7 mouse cellular contexts compared by ENCODE assay signal in genomic region chr2:50295562-50295961, GRCm38 (mm10). TPM values are rescaled to one million over a fixed set of nuclear protein-coding genes. Genes with fewer than 3 reads are reported as not detected.
A peak's percentile ranks its signal among the peaks of the same experiment; 100 is the strongest.
DNase-seq lines count a peak whose midpoint lies in the region; ATAC-seq and TF ChIP-seq lines count a peak whose summit lies in the region.

No protein-coding gene starts in this region.

- H3K9me3 ChIP-seq in lung, postnatal 0 days (ENCODE audit: low read length), result no peaks in the 10 kb centered on the region
- H3K9me3 ChIP-seq in embryonic facial prominence, embryonic 12.5 days, result no peaks in the 10 kb centered on the region
- no peaks in the 10 kb centered on the region for H3K9me3 ChIP-seq in limb, embryonic 10.5 days (replicated peaks)

- peak overlapping the region; percentile 63 for H3K4me3 ChIP-seq in lung, postnatal 0 days (ENCODE audit: low read depth, low read length)
- H3K4me3 ChIP-seq in embryonic facial prominence, embryonic 12.5 days, result peak overlapping the region; percentile 90
- H3K4me3 ChIP-seq in limb, embryonic 10.5 days, result peak overlapping the region; percentile 93
- peak overlapping the region; percentile 46 for H3K4me3 ChIP-seq in olfactory bulb, adult 2 months (ENCODE audit: insufficient read depth, low read depth, low read length)

- TF ChIP-seq EP300 in lung, postnatal 0 days (IDR thresholded peaks at IDR 0.05), result no peak

- TF ChIP-seq POLR2A in olfactory bulb, adult 2 months (IDR thresholded peaks at IDR 0.05; ENCODE audit: insufficient read depth, low read depth, low read length), result no peak

- DNase-seq in lung, postnatal 0 days (ENCODE audit: low spot score), result peak; percentile 12
- DNase-seq in lung, postnatal 10 days, result no peak
- DNase-seq in limb, embryonic 10.5 days (ENCODE audit: low spot score), result no peak
- DNase-seq in layer of hippocampus, adult 18-20 months (ENCODE audit: low spot score in 2 of 2), result no peak
- DNase-seq in spleen, adult 12 weeks (ENCODE audit: low spot score), result no peak

- H3K4me1 ChIP-seq in lung, postnatal 0 days (ENCODE audit: insufficient read depth, low read depth, low read length), result peaks cover 12% of the 10 kb centered on the region; the same call in 1 of the 2 replicates
- H3K4me1 ChIP-seq in embryonic facial prominence, embryonic 12.5 days, result peaks cover 14% of the 10 kb centered on the region
- H3K4me1 ChIP-seq in limb, embryonic 10.5 days, result peaks cover 20% of the 10 kb centered on the region
- peaks cover 3% of the 10 kb centered on the region; the same call in 1 of the 2 replicates for H3K4me1 ChIP-seq in olfactory bulb, adult 2 months (ENCODE audit: control insufficient read depth, insufficient read depth, low read length)

- 35% methylated on average over 5 of the region's 5 CpGs for WGBS in lung, postnatal 0 days
- WGBS in embryonic facial prominence, embryonic 12.5 days, result 43% methylated on average over 5 of the region's 5 CpGs
- WGBS in limb, embryonic 10.5 days, result 50% methylated on average over 5 of the region's 5 CpGs
- WGBS in olfactory bulb, adult 2 months, result 30% methylated on average over 5 of the region's 5 CpGs

- peaks cover 5% of the 10 kb centered on the region; the same call in 1 of the 2 replicates for H3K36me3 ChIP-seq in lung, postnatal 0 days (ENCODE audit: insufficient read depth, low read length)
- H3K36me3 ChIP-seq in embryonic facial prominence, embryonic 12.5 days, result peaks cover 8% of the 10 kb centered on the region
- H3K36me3 ChIP-seq in limb, embryonic 10.5 days, result peaks cover 17% of the 10 kb centered on the region

- H3K27me3 ChIP-seq in lung, postnatal 0 days (replicated peaks; ENCODE audit: insufficient read depth, low read length), result no peaks in the 10 kb centered on the region
- H3K27me3 ChIP-seq in embryonic facial prominence, embryonic 12.5 days, result no peaks in the 10 kb centered on the region
- no peaks in the 10 kb centered on the region for H3K27me3 ChIP-seq in limb, embryonic 10.5 days (ENCODE audit: low read depth, poor library complexity, severe bottlenecking)

- no peak overlapping the region for H3K27ac ChIP-seq in lung, postnatal 0 days (ENCODE audit: low read length)
- no peak overlapping the region for H3K27ac ChIP-seq in embryonic facial prominence, embryonic 12.5 days
- peak overlapping the region; percentile 98 for H3K27ac ChIP-seq in limb, embryonic 10.5 days
- H3K27ac ChIP-seq in olfactory bulb, adult 2 months (ENCODE audit: insufficient read depth, low read depth, low read length), result no peak overlapping the region

- TF ChIP-seq CTCF in lung, postnatal 0 days (IDR thresholded peaks at IDR 0.05), result no peak
- no peak for TF ChIP-seq CTCF in olfactory bulb, adult 2 months (IDR thresholded peaks at IDR 0.05; ENCODE audit: insufficient read depth, low read depth, low read length)

- peak overlapping the region; percentile 52 for H3K4me2 ChIP-seq in lung, postnatal 0 days (replicated peaks; ENCODE audit: low read depth, low read length)
- peak overlapping the region; percentile 76 for H3K4me2 ChIP-seq in embryonic facial prominence, embryonic 12.5 days (replicated peaks)

- H3K9ac ChIP-seq in lung, postnatal 0 days (replicated peaks; ENCODE audit: low read depth), result peak overlapping the region; percentile 94
- peak overlapping the region; percentile 96 for H3K9ac ChIP-seq in embryonic facial prominence, embryonic 12.5 days

- ATAC-seq in lung, postnatal 0 days, result no peak
- no peak for ATAC-seq in embryonic facial prominence, embryonic 12.5 days (ENCODE audit: insufficient number of reproducible peaks, insufficient read depth, low FRiP score, low TSS enrichment)

RNA-seq across cellular contexts. Expression of gene Mmadhc, which starts 1.0 kb away (rescaled TPM):
- 102 and 109 TPM in 2 replicates for polyA plus RNA-seq in lung, postnatal 0 days (2015; fragmentation: Nextera tagmentation; extraction: Ambion mirVana)
- 161 and 163 TPM in 2 replicates for polyA plus RNA-seq in embryonic facial prominence, embryonic 12.5 days (2016; fragmentation: Nextera tagmentation; extraction: Ambion mirVana)
- polyA plus RNA-seq in limb, embryonic 10.5 days (2016; fragmentation: Nextera tagmentation; extraction: Ambion mirVana), result 169 and 179 TPM in 2 replicates
- not detected in 2 replicates for polyA plus RNA-seq in olfactory bulb, adult 2 months (2012; ENCODE audit: insufficient read depth, insufficient read length, low replicate concordance, missing spikeins)
- 10 to 100 TPM; 48.5 to 49.1 TPM for total RNA-seq in layer of hippocampus, adult 18-20 months (2021)
